Mouse (Mus musculus) liver, embryonic 18 days (tissue): ENCODE measurements around the gene Gsta1. TPM values are rescaled to one million over a fixed set of nuclear protein-coding genes. Genes with fewer than 3 reads are reported as not detected.

Experiments
- polyA plus RNA-seq: library from polyadenylated mRNA; depleted of rRNA; stranded (reverse); fragments of >200 nt; gene quantifications from 2 replicates; pipeline ENCODE4 v1.2.3, GENCODE M21; 2012; rRNA removed

The Gsta1 gene
- polyA plus RNA-seq = not detected in 2 replicates

GRCm38 (mm10) chr9:78230461-78230860, at the start of gene Gsta1:
Gsta1 (plus strand) TSS chr9:78230656.

GRCm38 (mm10) chr9:78182474-78182873, 48.0 kb upstream of the Gsta1 start, which contains the start of gene Gsta4:
Gsta4 (plus strand) TSS chr9:78182774.

GRCm38 (mm10) chr9:78256914-78257313, 26.5 kb downstream of the Gsta1 start, which contains the start of gene Gm3776:
Gm3776 (plus strand) TSS chr9:78257129.

GRCm38 (mm10) chr9:78289723-78290122, 59.3 kb downstream of the Gsta1 start, which contains the start of gene Gm10639:
Gm10639 (plus strand) TSS chr9:78289923.

Other genes starting within 250 kb of the Gsta1 start
- gene Gcm1, start 178.7 kb upstream of the Gsta1 start, polyA plus RNA-seq = 0.04 TPM in 1 of 2 replicates, not detected in the other
- gene Fbxo9, start 121.6 kb upstream of the Gsta1 start, polyA plus RNA-seq = 48.5 and 53.3 TPM in 2 replicates
- 5.8 and 6.2 TPM in 2 replicates for gene Ick, start 121.5 kb upstream of the Gsta1 start, polyA plus RNA-seq
- 17.7 and 18.5 TPM in 2 replicates for gene Gsta4, start 47.9 kb upstream of the Gsta1 start, polyA plus RNA-seq
- 0.11 TPM in 1 of 2 replicates, not detected in the other for gene Gm3776, start 26.5 kb downstream of the Gsta1 start, polyA plus RNA-seq
- gene Gm10639, start 59.3 kb downstream of the Gsta1 start, polyA plus RNA-seq = 0.06 TPM in 1 of 2 replicates, not detected in the other
- not detected in 2 replicates for gene Omt2a, start 84.1 kb downstream of the Gsta1 start, polyA plus RNA-seq
- not detected in 2 replicates for gene Omt2b, start 96.9 kb downstream of the Gsta1 start, polyA plus RNA-seq
- gene Gsta2, start 125.1 kb downstream of the Gsta1 start, polyA plus RNA-seq = 0.09 and 0.59 TPM in 2 replicates
- not detected in 2 replicates for gene Dppa5a, start 137.5 kb downstream of the Gsta1 start, polyA plus RNA-seq
- gene Ooep, start 148.1 kb downstream of the Gsta1 start, polyA plus RNA-seq = 0.01 TPM in 1 of 2 replicates, not detected in the other
- 0.02 and 0.03 TPM in 2 replicates for gene Ddx43, start 165.1 kb downstream of the Gsta1 start, polyA plus RNA-seq
- gene Cgas, start 212.6 kb downstream of the Gsta1 start, polyA plus RNA-seq = 1.2 and 1.6 TPM in 2 replicates
- 10.5 and 12.3 TPM in 2 replicates for gene Mto1, start 217.6 kb downstream of the Gsta1 start, polyA plus RNA-seq
- gene Gm17324, start 218.1 kb downstream of the Gsta1 start, polyA plus RNA-seq = 0.13 TPM in 2 replicates